Mouse (Mus musculus): ENCODE data around the gene Fsd2.

GRCm38 (mm10) chr7:81557252-81557984 is 9.3 kb downstream of the Fsd2 start:
- TF ChIP-seq POLR2A (IDR thresholded peaks at IDR 0.05; ENCODE audit: borderline replicate concordance, extremely low read depth, insufficient read depth, insufficient read length, poor library complexity, severe bottlenecking), result no peak
- no peak for TF ChIP-seq CTCF (IDR thresholded peaks at IDR 0.05; ENCODE audit: borderline replicate concordance, extremely low read depth, insufficient read depth, insufficient read length)

Measured in brain, embryonic 14.5 days (tissue).